Comparison of ENCODE assay signal across 9 mouse cellular contexts in the genomic region with DNA sequence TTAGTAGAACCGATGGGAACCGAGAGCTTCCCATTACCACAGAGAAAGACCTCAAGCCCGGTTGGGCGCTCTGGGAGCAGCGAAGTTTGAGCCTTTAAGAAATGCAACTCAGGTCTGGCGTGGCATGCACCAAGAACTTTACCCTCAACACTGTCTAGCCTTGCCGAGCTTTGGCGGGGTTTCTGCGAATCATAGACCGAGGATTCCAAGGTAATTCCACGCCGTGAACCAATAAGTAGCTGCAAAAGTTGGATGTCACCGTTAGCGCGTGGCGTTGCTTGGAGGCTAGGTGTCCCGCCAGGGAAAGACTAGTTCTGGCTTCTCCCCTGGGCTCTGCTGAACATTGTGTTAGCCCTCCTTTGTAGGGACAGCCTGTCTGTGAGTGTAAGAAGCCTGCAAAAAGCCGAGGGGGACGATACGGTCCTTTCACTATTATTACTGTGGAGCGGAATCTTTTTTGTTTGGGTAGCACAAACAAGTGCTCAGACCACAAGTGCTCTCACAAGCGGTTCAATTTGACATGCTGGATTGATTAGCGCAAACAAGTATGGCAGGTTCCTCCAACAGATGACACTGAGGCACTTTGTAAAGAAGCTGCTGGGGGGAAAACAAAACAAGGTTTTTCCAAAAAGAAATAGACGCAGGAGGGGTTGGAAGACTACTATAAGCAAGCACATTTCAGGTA. TPM values are rescaled to one million over a fixed set of nuclear protein-coding genes. Genes with fewer than 3 reads are reported as not detected.
DNase-seq lines count a peak whose midpoint lies in the region; ATAC-seq lines count a peak whose summit lies in the region.
"Had no signal": no experiment of that assay in that cellular context is flagged by ENCODE, and none has a peak within 500 bp of the region (broad histone marks: within the 10 kb centered on the region; RNA-seq: fewer than 3 reads in every experiment).

No protein-coding gene starts in this region.

- no peaks in the 10 kb centered on the region for H3K27me3 ChIP-seq in heart, embryonic 11.5 days (ENCODE audit: control insufficient read depth, insufficient read depth, low read length)
- no peaks in the 10 kb centered on the region for H3K27me3 ChIP-seq in stomach, embryonic 16.5 days (ENCODE audit: control insufficient read depth, insufficient read depth, low read length)

- H3K4me2 ChIP-seq in heart, embryonic 11.5 days: peak overlapping the region; percentile 79
- H3K4me2 ChIP-seq in stomach, embryonic 16.5 days (ENCODE audit: low read depth, low read length): peak overlapping the region; percentile 70

- H3K36me3 ChIP-seq in heart, embryonic 11.5 days (ENCODE audit: control insufficient read depth, insufficient read depth, low read length): no peaks in the 10 kb centered on the region
- H3K36me3 ChIP-seq in stomach, embryonic 16.5 days (ENCODE audit: control insufficient read depth, insufficient read depth, low read length): no peaks in the 10 kb centered on the region

- WGBS in heart, embryonic 11.5 days (ENCODE audit: insufficient replicate concordance): under 1% methylated on average over 24 of the region's 24 CpGs
- WGBS in stomach, embryonic 16.5 days: under 1% methylated on average over 24 of the region's 24 CpGs

- no peak; the same call in 1 of the 2 replicates for ATAC-seq in heart, embryonic 11.5 days (replicated peaks; ENCODE audit: insufficient number of reproducible peaks, low FRiP score, low TSS enrichment)
- peak; percentile 16; the same call in 1 of the 2 replicates for ATAC-seq in stomach, embryonic 16.5 days (ENCODE audit: insufficient read depth, low FRiP score)

- intact Hi-C loops in heart, postnatal 36 days (cut with DNase I): loop anchor here (2.0 to 10.0 kb wide), 3 partner anchors 53 to 495 kb away; a partner anchor contains a TSS
- intact Hi-C loops in gastrocnemius, postnatal 14 days (cut with DNase I; ENCODE audit: low total_unique reads): loop anchor here (5.0 to 10.0 kb wide), 2 partner anchors 55 to 118 kb away; a partner anchor contains a TSS

- H3K9ac ChIP-seq in heart, embryonic 11.5 days (ENCODE audit: low read depth, low read length): peak overlapping the region; percentile 67
- peak overlapping the region; percentile 75 for H3K9ac ChIP-seq in stomach, embryonic 16.5 days (ENCODE audit: low read length)

- H3K4me1 ChIP-seq in heart, embryonic 11.5 days (ENCODE audit: control insufficient read depth, insufficient read depth, low read length): peaks cover 5% of the 10 kb centered on the region; the same call in 1 of the 2 replicates
- H3K4me1 ChIP-seq in stomach, embryonic 16.5 days (ENCODE audit: control insufficient read depth, insufficient read depth, low read length): no peaks in the 10 kb centered on the region

- no peaks in the 10 kb centered on the region for H3K9me3 ChIP-seq in heart, embryonic 11.5 days (replicated peaks; ENCODE audit: control insufficient read depth, low read length)
- no peaks in the 10 kb centered on the region for H3K9me3 ChIP-seq in stomach, embryonic 16.5 days (replicated peaks; ENCODE audit: control insufficient read depth, low read length)

- peak overlapping the region; percentile 67 for H3K27ac ChIP-seq in heart, embryonic 11.5 days (ENCODE audit: low read depth, low read length)
- peak overlapping the region; percentile 95 for H3K27ac ChIP-seq in stomach, embryonic 16.5 days (ENCODE audit: low read length)

- H3K4me3 ChIP-seq in heart, embryonic 11.5 days (ENCODE audit: low read depth, low read length): peak overlapping the region; percentile 68
- H3K4me3 ChIP-seq in stomach, embryonic 16.5 days (replicated peaks; ENCODE audit: low read length): peak overlapping the region; percentile 58

- DNase-seq in heart, postnatal 36 days: no peak
- DNase-seq in adrenal gland, postnatal 25 days: peak; percentile 24
- peak; percentile 45 for DNase-seq in gastrocnemius, postnatal 14 days
- peak; percentile 87 for DNase-seq in kidney, adult 9 months
- DNase-seq in lung, postnatal 14 days: peak; percentile 50
- DNase-seq in frontal cortex, postnatal 14 days (ENCODE audit: low spot score in 2 of 2): no peak

RNA-seq across cellular contexts. Expression of a gene that starts 0.6 kb away (rescaled TPM):
- 3.9 and 4.1 TPM in 2 replicates for polyA plus RNA-seq in heart, embryonic 11.5 days (2014; fragmentation: Nextera tagmentation; extraction: Ambion mirVana)
- total RNA-seq in heart, postnatal 36 days (2021): 1 to 10 TPM; 5.6 to 6.7 TPM
- total RNA-seq in adrenal gland, postnatal 25 days (2021): 6.6 and 9.9 TPM in 2 replicates
- total RNA-seq in gastrocnemius, postnatal 14 days (2021): 1 to 10 TPM; 3.6 to 5.0 TPM
- 6.4 and 6.7 TPM in 2 replicates for polyA plus RNA-seq in stomach, embryonic 16.5 days (2015; fragmentation: Nextera tagmentation; extraction: Ambion mirVana)
- total RNA-seq: MEL had no signal

RNA-seq across cellular contexts. Expression of a gene that starts 12.2 kb away (rescaled TPM):
- polyA plus RNA-seq in heart, embryonic 11.5 days (2014; fragmentation: Nextera tagmentation; extraction: Ambion mirVana): 62.6 and 65.1 TPM in 2 replicates
- 10 to 100 TPM; 39.0 to 46.9 TPM for total RNA-seq in heart, postnatal 36 days (2021)
- total RNA-seq in adrenal gland, postnatal 25 days (2021): 82.1 and 86.1 TPM in 2 replicates
- 10 to 100 TPM; 32.2 to 32.7 TPM for total RNA-seq in gastrocnemius, postnatal 14 days (2021)
- polyA plus RNA-seq in stomach, embryonic 16.5 days (2015; fragmentation: Nextera tagmentation; extraction: Ambion mirVana): 61.3 and 61.6 TPM in 2 replicates

Comparison
In these comparisons a context has a peak if more than half of its experiments do, and no peak if none do; other contexts are left out.
1. DNase-seq: peak in adrenal gland, postnatal 25 days (single experiment), gastrocnemius, postnatal 14 days (single experiment), kidney, adult 9 months (single experiment) and lung, postnatal 14 days (single experiment); none in heart, postnatal 36 days (0 of 2) and frontal cortex, postnatal 14 days (0 of 2).